Mouse (Mus musculus) ES-E14 (cell line): ENCODE data around the gene Fgf9.

Experiments
- CHD2 ChIP-seq: IDR thresholded peaks from 2 replicates; pipeline ENCODE4 v1.6.1; 2014; ENCODE audit warnings: mild to moderate bottlenecking, low read depth, low read length, inconsistent platforms
- HCFC1 ChIP-seq: IDR thresholded peaks from 2 replicates; pipeline ENCODE4 v1.6.1; 2012; ENCODE audit warnings: low read length, inconsistent platforms, borderline replicate concordance; ENCODE audit not compliant: insufficient read depth
- ZNF384 ChIP-seq: IDR thresholded peaks from 2 replicates; pipeline ENCODE4 v1.6.1; 2012; ENCODE audit warnings: low read depth, low read length, inconsistent platforms

DNA sequence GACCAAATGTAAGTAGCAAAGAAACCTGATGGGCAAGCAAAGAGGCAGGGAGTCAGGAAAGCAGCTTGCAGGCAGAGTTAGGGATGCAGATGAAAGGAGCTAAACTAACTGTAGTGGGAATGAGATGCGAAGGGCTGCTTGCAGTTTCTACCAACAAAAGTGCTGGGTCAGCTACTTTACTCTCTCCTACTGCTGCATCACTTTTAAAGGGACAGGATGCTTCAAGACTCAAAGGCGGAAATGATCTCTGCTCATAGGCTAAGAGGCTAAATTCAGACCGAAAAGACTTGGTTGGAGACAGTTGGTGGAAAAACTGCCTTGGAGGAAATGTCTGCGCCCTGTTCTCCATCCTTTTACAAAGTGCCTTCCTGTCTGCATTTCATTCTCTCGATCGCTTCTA is 420 bp upstream of the Fgf9 start:
- TF ChIP-seq CHD2 (no peak), HCFC1 (no peak), ZNF384 (0 out of 2 replicates have a peak, but pooled peaks have one; percentile 17)
